Mouse (Mus musculus) urinary bladder, postnatal 36 days (tissue): ENCODE data around the gene Cant1.
A peak's percentile ranks its signal among the peaks of the same experiment; 100 is the strongest.

Experiments used
- DNase-seq, 2 experiments: peaks; one replicate each; pipeline ENCODE4 v3.0.0; 2022; ENCODE audit warnings: low spot score in 2 of 2, mixed read lengths in 1 of 2

The Cant1 gene

GRCm38 (mm10) chr11:118374506-118374905 is 44.4 kb downstream of the Cant1 start:
- no peak for DNase-seq

- no peak for DNase-seq
Observed at GRCm38 (mm10) chr11:118372641-118373040, 46.2 kb downstream of the Cant1 start.

GRCm38 (mm10) chr11:118371876-118372275 is 47.0 kb downstream of the Cant1 start:
- DNase-seq = no peak

- no peak for DNase-seq
Observed at GRCm38 (mm10) chr11:118369657-118370056, 49.2 kb downstream of the Cant1 start.

- DNase-seq = no peak
Observed at GRCm38 (mm10) chr11:118369251-118369650, 49.6 kb downstream of the Cant1 start.

- no peak for DNase-seq
Observed at GRCm38 (mm10) chr11:118368330-118368729, 50.6 kb downstream of the Cant1 start.

- no peak for DNase-seq
Observed at GRCm38 (mm10) chr11:118366559-118366958, 52.3 kb downstream of the Cant1 start.

GRCm38 (mm10) chr11:118366108-118366507 is 52.8 kb downstream of the Cant1 start:
- no peak for DNase-seq

- peak in 1 of 2 experiments; percentile 66 for DNase-seq
Observed at GRCm38 (mm10) chr11:118365171-118365570, 53.7 kb downstream of the Cant1 start.

GRCm38 (mm10) chr11:118364021-118364420 is 54.9 kb downstream of the Cant1 start:
- peak in 1 of 2 experiments; percentile 0 for DNase-seq

GRCm38 (mm10) chr11:118362971-118363518 is 55.8 kb downstream of the Cant1 start:
- peak in 1 of 2 experiments; percentile 53 for DNase-seq

GRCm38 (mm10) chr11:118362501-118362900 is 56.4 kb downstream of the Cant1 start:
- peak in 1 of 2 experiments; percentile 21 for DNase-seq

- DNase-seq = peak in 1 of 2 experiments; percentile 56
Observed at GRCm38 (mm10) chr11:118360907-118361341, 58.0 kb downstream of the Cant1 start.

GRCm38 (mm10) chr11:118360491-118360890 is 58.4 kb downstream of the Cant1 start:
- DNase-seq = peak in 1 of 2 experiments; percentile 54
